Mouse (Mus musculus): ENCODE results near the gene Ttpal. TPM values are rescaled to one million over a fixed set of nuclear protein-coding genes. Genes with fewer than 3 reads are reported as not detected.
"Not testable (repeated sequence)": the region's sequence is repeated elsewhere in the genome, so short reads cannot be mapped to it uniquely, and the experiment has no call there.

The Ttpal gene
- total and polyA plus RNA-seq, 3 experiments = 25.6 to 32.3 (median 27.0) TPM

DNA sequence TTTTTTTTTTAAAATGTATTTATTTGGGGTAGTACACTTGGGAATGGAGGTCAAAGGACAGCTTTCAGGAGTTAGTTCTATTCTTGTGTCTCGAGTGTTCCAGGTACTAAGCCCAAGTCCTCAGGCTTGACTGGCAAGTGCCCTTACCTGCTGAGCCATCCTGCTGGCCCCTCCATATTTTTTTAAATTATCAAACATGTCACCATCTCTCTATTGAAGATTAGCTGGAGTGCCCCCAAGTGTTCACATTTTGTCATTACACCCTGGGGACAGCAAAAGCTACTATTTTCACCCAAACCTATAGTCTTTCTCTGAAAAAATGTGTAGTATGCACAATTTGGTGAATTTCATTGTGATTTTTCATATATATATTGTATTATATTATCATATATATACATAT is 10.0 kb upstream of the Ttpal start:
- DNase-seq = no peak

DNA sequence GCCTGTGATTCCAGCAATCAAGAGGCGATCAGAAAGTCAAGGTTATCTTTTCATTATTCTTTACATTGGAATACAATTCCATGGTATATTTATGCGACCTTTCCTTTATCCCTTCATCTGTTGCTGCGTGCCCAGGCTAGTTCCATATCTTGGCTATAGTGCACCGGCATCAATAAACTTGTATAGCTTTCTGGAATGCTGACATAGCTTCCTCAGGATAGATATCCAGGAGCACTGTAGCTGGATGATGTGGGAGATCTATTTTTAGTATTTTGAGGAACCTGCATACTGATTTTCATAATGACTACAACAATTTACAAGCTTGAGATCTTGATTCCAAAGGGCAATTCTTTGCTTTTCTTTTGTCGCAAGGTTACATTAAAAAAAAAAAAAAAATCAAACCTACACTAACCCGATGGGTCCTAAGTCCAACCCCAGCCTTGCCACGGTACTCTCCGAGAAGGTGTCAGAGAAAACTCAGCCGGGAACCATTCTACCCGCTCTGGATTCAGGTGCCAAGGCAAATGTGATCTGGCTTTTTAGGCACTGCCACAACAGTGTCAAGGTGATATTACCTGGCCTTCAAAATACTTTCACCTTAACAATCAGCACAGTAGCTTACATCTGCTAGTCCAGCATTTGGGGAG is 8.4 kb upstream of the Ttpal start:
- no peak for DNase-seq

DNA sequence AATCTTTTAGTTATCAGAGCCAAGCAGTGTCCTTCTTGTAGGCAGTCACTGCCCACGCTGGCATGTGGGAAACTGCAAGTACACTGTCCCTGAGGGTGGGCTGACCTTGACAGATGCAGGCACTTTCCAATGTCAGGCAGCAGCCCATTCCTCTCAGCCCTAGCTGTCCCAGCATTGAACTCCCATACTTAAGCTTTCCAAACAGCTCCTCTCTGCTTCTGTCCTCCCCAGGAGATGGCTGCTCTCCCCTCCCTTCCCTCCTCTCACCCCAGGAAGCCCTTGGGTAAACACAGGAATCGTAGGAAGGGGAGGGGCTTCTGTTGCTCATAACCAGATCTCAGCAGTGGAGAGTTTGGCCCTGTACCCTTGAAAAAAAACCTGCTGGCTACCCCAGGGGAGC is 7.0 kb upstream of the Ttpal start:
- DNase-seq = peak; percentile 63

DNA sequence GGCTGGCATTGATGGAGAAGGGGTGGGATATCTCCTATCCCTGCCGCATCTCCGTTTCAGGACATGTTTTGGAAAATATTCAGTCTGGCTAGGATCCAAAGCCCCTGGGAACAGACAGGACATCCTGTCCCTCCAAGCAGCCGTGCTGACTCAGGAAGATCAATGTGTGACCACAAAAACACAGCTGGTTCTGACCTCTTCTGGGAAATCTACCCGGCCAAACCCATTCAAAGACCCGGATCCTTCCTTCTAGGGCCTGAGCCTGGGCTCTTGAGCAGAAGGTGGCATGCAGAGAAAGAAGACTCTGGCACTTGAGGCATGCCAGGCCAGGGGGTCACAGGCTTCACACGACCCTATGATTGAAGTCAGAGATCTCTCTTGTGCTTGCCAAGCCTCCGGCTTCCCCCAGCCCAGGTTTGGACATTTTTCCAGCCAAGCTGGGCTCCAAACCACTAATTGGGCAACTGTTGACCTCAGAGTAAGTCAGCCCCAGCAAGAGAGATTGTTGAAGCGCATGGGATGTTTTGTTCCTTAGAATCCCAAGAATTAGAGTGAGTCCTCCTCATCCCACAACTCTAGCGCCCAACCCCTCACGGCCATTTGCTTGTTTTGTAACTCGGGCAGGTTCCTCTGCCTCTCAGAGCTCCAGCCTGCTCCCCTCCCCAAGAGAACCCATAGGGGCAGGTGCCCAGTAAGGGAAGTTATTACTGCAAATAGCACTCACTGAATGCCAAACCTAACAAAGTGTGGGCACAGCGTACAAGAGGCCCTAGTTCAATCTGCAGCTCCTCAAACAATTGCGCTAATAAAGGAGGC is 5.8 kb upstream of the Ttpal start:
- DNase-seq = peak; percentile 72

DNA sequence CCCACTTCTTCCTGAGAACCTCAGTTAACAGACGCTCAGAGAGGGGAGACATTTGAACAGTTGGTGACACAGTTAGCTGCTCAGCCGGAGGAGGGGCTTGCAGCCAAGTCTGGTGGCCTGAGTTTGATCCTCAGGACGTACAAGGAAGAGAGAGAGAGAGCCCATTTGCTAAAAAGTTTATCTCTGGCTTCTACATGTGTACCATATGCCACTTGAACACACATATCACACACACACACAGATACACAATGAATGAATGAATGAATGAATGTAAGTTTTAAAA is 5.3 kb upstream of the Ttpal start:
- DNase-seq = no peak

DNA sequence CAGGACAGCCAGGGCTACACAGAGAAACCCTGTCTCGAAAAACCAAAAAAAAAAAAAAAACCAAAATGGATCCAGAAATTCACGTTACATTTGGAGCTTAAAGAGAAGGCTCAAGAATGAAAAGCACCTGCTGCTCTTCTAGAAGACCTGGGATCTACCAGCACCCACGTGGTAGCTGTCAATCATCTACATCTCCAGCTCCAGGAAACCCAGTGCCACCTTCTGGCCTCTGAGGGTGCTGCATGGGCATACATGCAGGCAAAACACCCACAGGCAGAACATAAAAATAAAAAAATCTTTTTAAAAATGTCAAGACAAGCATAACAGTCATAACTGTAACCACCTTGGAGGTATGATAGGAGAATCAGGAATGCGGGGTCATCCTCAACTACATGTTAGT is 4.5 kb upstream of the Ttpal start:
- peak; percentile 49 for DNase-seq

DNA sequence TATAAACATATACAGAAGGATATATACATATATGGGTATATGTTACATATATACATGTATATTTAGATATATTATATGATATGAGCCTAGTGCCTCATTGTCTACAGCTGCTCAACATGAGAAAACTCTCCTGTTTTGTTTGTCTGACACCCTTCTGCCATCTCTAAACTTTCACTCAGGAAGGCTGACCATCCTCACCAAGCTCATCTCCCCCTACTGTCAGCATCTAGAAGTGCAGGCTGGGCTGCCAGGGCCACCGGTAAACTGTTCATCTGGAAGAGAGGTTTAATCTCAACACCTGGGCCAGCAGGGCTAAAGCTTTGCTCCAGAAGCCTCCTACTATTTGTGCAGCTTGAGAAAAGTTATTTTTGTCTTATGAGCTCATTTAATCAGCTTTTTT is 2.9 kb upstream of the Ttpal start:
- peak; percentile 66 for DNase-seq

DNA sequence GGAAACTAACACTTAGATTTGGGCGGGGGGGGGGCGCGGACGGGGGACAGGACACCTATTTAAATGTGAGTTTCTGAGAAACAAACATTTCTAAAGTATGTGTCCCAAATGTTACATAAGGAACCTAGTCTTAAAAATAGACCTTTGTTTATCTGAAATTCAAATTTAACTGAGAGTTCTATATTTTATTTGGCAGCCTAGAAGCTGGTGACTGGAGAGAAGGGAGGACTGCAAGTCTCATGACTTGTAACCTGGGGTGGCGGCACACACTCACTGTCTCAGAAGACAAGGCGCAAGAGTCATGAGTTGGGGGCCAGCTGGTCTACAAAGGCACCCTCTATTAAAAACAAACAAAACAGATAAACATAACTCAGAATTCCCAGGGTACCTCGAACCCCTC is 1.0 kb upstream of the Ttpal start:
- no peak for DNase-seq

DNA sequence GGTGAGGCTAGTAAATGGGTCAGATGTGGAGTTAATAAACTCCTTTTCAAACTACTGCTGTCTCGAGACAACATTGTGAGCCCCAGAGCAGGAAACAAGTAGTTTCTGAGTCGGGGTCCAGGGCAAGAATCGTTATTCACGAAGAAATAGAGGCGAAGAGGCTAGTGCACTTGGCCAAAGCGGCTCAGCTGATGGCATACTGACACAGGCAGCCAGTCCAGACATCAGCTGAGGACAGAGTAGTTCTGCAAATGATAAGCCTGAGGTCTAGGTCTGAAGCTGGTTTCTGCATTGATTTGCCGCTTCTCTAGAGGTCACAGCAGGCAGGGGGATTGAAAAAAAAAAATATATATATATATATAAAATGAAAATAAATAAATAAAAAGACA is 408 bp upstream of the Ttpal start:
- DNase-seq = no peak

DNA sequence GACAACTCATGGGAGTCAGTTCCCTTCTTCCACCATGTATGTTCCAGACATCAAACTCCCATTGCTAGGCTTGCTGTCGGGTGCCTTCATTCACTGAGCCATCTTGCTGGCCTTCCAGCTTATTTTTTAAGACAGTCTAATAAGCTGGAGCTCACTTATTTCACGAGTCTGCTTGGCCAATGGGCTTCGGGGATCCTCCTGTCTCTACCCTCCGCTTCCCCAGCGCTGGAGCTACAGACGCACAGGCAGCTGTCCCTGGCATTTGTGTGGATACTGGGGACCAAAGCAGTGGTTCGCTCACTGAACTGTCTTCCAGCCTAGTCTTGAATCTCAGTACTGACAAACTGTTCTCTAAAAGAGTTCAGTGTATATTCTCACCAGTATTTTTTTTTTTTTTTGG is 4.0 kb downstream of the Ttpal start:
- no peak for DNase-seq

DNA sequence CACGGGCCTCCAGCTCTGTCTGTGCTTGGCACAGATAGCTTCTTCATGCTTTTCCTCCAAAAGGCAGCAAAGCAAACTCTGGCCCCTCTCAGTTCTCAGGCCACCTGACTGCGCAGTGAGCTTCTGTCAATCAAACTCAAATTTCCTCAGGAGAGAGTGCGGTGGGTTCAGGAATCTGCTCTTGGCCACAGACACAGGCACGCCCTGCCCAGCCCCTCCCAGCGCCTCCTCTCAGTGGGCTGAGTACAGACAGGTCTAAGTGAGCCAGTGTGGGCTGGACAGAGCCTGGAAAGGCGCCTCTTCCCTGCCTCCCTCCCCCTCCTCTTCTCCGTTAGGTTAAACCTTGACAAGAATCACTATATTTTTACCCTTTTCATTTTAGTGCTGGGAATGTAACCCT is 5.9 kb downstream of the Ttpal start:
- DNase-seq = no peak

DNA sequence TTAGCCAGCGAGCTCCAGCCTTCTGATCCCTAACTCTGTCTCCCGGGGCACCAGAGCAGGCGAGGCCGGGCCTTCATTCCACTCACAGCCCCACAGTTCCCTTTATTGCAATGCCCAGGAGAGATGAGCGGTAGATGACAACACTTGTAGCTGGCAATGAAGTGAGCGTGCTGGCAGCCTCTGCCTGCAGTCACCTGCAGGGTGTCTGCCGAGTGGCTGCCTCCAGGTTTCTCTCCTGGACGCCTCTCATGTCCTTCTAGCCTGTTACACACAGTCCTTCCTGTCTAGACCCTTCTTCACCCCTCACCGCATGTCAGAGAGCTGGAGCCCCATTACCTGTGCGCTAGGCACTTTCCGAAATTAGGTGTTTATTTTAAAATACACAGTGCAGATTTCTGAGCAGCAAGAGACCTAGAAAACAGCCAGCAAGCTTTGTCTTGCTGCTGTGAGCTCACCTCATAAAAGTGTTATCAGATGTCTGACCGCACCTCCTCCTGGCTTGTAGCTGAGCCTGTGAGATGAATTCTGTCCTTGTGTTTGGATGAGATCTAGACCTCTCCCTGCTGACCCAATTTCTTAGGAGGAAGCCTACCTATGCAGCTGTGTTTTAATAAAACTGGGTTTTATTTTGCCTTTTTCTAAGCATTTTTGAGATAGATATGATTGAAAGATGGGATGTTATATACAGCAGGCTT is 7.3 kb downstream of the Ttpal start:
- DNase-seq = no peak

DNA sequence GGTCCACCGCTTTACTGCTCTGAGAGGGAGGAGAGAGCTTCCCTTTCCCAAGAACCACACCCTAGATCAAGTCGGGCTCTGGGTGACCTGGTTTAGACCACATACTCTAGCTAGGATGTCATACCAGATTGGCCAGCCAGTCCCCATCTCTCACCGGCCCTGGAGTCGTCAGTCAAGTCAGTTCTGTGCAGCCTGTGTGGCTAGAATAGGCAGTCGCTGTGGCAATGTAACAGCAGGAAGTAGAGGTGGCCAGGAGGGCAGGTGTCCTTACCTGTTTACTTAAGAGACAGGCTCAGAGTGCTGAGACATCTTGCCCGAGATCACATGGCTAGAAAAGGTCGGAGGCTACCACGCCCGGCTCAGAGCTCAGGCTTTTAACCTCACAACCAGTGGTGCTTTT is 9.1 kb downstream of the Ttpal start:
- no peak for DNase-seq

DNA sequence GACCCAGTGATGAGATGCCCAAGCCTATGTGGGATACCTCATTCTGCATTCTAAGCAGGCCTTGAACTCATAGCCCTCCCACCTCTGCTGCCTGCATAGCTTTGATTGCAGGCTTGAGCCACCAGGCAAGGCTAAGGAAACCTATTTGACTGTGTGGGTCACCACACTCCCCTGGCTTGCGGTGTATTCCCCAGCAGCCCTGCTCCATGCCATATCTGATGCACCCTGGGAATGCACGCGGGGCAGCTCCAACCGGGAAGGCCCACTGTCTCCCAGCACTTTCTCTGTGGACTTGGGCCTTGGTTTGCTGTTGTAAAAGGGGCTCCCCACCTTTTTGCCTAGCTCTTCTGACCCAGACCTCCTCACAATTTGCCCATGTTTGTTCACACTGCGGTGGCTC is 11.1 kb downstream of the Ttpal start:
- DNase-seq = no peak

DNA sequence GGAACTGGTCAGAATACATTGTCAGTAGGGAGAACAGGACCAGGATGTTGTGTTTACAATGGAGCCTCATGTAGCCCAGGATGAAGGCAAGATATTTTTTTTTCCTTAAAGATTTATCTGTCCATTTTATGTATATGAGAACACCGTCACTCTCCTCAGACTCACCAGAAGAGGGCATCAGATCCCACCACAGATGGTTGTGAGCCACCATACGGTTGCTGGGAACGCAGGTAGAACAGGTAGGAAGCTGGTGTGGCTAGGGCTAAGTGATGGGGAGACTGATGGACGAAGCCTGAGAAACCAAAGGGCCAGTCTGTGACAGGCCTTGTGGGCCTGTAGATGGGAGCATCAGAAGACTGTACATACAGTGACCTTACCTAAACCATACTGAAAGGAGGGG is 11.9 kb downstream of the Ttpal start:
- DNase-seq = no peak

DNA sequence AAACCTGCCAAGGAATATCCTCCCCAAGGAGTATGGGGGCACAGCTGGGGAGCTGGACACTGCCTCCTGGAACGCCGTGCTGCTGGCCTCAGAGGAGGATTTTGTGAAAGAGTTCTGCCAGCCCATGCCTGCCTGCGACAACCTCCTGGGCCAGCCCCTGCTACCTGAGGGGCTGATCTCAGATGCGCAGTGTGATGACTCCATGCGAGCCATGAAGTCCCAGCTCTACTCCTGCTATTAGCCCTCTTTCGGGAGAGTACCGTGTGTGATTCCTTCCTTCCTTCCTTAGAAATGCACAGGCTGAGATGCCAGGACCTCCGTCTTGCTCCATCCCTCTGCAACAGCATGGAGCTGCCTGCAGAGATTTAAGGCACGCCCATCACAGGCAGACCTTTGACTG is 13.3 kb downstream of the Ttpal start:
- no peak for DNase-seq

DNA sequence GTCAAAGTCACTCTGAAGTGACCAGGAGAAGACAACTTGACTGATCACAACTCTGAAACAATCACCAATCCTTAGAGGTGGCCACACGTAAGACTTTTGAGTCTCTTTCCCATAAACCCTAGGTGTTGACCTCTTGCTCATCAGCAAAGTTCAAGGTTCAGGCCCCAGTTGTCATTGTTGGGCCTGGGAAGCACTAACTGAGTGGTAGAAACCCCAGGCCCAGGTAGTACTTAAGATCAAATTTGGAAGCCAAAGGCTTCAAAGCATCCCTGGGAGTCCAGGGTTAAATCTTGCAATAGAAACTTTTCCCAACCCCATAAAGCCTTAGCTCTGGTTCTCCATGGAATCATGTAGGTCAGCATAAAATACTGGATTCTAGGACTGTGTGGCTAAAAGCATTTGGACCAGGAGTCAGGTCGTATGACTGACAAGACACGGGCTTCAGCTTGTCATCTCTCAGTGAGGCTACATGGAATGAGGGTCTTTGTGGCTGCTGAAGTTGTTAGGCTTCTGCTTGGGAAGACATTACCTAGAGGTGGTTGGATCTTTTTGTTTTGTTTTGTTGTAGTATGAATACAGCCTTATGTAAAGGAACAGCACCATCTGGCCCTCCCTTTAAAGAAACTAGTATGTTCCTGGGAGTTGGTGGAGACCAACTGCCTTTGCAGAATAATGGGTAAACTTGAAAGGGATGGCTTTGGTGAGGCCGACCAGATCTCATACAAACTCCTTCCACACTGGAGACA is 14.0 kb downstream of the Ttpal start:
- no peak for DNase-seq

DNA sequence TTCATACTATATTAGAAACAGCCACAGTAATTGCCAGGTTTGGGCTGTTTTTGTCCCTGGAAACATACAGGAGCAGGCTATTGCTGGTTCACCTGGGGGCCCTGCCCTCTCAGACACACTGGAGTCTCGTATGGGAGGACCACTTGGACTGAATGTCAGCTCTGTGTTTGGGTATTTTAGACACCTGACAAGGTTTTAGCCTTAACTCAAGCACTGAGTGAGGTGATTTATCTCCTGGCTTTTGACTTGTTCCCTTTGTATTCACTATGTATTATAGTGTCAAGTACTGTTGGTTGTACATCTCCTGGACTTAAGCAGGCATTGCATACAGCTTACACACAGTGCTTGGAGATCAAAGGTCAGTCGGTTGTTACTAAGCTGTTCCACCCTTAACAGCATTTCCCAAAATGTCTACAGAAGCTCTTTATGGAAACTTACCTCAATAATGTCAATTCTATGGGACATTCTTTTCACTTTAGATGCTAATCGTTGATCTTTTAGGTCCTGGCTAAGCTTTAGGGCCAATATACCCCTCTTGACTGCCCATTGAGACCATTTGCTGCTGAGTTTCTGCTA is 14.6 kb downstream of the Ttpal start:
- DNase-seq = no peak

DNA sequence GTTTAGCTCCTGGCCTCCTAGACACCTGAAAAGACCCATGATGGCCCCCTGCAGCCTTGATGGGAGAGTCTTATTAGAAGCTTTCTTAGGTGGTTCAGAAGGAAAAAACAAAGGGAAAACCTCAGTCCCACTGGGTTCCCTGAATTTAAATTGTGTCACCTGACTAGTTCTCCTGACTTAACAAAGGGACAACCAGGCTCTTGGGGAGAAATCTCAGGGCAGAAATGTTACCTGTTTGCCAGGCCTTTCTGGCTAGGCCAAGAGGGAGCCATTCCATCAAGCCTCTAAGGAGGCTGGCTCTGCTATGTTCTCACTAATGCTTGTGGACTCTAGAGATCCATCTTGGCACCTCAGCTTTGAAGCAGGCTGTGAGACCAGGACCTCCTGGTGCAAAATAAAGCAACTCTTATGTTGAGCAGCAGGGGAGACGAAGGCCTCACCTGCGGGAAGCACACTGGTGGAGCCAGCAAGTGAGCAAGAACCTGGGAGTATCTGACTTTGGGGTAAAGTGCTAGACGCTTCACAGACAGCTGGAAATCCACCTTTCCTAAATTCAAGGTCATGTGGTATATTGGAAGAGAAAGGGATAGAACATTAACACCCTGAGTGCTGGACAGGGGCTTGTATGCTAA is 15.2 kb downstream of the Ttpal start:
- DNase-seq = no peak

DNA sequence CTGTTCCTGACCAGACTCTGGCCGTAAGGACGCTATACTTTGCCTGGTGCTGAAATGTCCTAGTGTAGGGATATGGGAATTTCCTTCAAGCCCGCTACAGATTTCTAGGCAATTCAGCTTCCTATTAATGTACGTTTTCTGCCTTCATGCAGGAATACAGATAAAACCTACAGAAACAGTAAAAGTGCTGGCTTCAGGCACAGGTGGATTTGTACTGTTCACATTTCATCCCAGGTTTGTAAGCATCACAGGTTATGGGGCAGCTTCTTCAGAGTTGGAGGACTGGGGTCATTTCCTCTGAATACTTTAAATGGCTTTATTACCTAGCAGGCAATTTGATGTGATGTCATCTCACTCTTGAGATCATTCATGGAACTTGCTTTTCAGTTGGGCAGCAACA is 15.8 kb downstream of the Ttpal start:
- no peak for DNase-seq

DNA sequence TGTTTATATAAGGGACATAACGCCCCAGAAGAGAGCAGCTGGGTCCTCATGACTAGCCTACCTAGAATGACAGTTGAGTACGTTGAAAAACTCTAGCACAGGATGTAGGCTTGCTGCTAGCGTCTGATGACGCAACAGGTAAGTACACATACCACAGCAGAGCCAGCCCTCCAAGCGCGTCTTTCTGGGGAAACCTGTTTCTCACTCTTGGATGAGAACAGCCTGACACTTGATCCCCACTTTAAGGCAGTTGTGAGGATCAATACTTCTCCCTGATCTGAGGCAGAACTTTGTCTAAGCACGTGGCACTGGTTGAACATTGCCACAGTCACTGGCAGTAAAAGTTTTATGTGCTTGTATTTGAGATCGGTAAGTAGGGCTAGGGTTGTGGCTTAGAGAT is 18.3 kb downstream of the Ttpal start:
- no peak for DNase-seq

DNA sequence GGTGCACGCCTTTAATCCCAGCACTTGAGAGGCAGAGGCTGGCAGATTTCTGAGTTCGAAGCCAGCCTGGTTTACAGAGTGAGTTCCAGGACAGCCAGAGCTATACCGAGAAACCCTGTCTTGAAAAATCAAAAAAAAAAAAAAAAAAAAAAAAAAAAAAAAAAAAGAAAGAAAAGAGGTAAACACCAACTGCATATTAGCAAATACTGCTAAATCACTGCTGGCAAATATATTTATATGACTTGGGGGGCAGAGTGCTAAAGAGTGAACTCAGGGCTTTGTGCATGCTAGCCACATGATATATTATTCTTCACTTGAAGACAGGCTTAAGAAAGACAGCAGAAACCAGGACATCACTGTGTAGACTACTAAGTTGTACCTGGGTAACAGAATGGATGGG is 19.3 kb downstream of the Ttpal start:
- DNase-seq = not testable (repeated sequence)

Measured in adrenal gland, adult 2 months (tissue).